Mouse (Mus musculus): Measurements from ENCODE around the gene Cox8b. TPM values are rescaled to one million over a fixed set of nuclear protein-coding genes. Genes with fewer than 3 reads are reported as not detected.

Gene Cox8b
- total RNA-seq, 2 experiments from 2014 or later: not detected

DNA sequence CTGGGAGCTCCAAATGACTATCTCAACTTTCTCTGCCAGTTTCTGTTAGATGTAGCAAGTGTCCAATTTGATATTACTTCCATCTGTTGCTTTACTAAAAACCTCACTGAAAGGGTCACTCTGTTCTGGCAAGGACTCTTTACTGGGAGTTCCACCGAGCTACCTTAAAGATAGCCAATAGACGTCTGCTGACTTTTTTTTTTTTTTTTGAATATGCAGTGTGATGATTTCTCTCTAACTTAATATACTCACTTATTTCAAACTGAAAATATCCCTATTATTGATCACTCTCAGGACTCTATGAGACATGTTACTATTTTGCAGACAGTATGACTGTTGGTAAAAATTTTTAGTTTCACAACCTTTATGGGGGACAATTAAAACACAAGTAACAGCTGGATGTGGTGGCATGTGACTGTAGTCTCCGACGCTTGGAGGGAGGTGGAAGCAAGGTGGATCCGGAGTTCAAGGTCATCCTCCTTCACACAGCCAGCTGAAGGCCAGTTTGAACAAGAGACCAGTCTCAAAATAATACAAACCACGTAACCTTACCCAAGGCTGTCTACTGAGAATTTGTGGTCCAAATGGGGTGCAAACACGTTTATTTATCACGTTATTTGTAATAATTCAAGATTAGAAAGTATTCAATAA, 19.3 kb downstream of the Cox8b start:
- no peak for DNase-seq (ENCODE audit: low spot score in 2 of 2)
- intact Hi-C loops (cut with DNase I): no loop called here

GRCm38 (mm10) chr7:140880419-140880818, 19.8 kb downstream of the Cox8b start:
- DNase-seq (ENCODE audit: low spot score in 2 of 2): no peak

GRCm38 (mm10) chr7:140879355-140879754, 20.9 kb downstream of the Cox8b start:
- DNase-seq (ENCODE audit: low spot score in 2 of 2): no peak
- intact Hi-C loops (cut with DNase I): no loop called here

More at GRCm38 (mm10) chr7:140880419-140880818, 19.8 kb downstream of the Cox8b start:
- intact Hi-C loops (cut with DNase I): no loop called here

DNA sequence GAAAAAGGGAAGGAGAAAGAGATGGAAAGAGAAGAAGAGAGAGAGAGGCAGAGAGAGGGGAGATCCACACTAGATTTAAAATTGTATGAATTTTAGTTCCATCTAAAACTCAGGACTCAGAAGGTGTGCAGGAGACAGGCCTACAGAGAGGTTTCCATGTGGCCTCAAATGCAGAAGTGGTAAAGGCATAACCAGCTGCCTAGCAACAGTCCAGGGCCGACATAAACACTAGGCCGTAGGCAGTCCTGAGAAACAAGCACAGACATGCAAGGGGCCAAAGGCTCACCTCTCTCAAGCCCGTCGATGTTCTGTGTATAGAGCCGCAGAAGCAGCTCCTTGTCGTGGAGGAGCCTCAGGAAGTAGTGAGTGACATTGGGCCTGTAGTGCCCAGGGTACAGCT, 22.9 kb downstream of the Cox8b start:
- DNase-seq (ENCODE audit: low spot score in 2 of 2): no peak
- intact Hi-C loops (cut with DNase I): no loop called here

GRCm38 (mm10) chr7:140874224-140874623, 26.0 kb downstream of the Cox8b start:
- DNase-seq (ENCODE audit: low spot score in 2 of 2): no peak

DNA sequence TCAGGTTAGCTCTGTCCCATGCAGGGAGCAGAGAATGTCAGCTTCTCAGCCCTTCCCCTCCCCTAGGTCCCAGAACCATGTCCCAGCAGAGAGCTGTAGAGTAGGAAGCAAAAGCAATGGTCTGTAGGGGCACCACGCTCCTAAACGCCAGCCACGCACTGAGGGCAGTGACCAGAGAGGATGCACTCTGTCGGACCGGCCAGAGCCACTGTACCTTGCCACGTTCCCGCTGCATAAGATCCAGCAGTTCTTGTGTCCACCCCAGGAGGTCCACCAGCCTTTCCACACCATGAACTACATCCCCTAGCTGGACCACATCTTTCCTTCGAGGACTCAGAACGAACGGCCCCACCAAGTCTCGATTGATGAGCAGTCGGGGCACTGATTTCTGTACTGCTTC, 35.5 kb downstream of the Cox8b start:
- DNase-seq (ENCODE audit: low spot score in 2 of 2): no peak
- intact Hi-C loops (cut with DNase I): no loop called here

More at GRCm38 (mm10) chr7:140874224-140874623, 26.0 kb downstream of the Cox8b start:
- intact Hi-C loops (cut with DNase I): no loop called here

DNA sequence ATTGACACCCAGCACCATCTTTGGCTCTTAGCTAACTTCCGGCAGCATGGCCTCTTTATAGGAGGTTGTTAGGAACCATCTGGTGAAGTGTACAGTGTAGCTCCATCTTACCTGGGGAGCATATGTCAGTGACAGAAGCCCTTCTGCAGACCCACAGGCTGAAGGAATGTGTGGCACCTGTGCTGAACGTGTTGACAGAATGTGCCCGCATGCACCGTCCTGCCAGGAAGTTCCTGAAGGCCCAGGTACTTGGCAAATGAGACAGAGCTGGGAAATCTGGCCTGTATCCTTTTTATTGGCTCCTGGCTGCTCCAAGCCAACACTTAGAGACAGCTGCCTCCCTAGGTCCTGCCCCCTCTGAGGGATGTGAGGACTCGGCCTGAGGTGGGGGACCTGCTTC, 39.5 kb downstream of the Cox8b start:
- DNase-seq (ENCODE audit: low spot score in 2 of 2): no peak
- intact Hi-C loops (cut with DNase I): no loop called here

DNA sequence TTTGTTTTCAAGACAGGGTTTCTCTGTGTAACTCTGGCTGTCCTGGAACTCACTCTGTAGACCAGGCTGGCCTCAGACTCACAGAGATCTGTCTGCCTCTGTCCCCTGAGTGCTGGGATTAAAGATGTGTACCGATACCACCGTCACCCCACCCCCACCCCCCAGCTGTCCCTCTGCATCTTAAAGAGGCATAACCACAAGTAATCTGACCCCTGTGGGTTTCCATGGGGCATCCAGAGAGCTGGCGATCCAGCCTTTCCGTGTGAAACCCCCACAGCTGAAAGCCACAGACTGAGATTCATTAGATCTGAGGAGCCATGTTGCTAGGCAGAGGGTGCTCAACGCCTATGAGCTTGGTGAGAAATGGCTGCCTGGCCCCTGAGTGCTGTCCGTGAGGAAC, 40.2 kb downstream of the Cox8b start:
- intact Hi-C loops (cut with DNase I): loop anchor here (5.0 kb wide), 1 partner anchor 202 kb away; the partner anchor contains the start of gene B4galnt4

GRCm38 (mm10) chr7:140858746-140859145, 41.5 kb downstream of the Cox8b start:
- DNase-seq (ENCODE audit: low spot score in 2 of 2): no peak
- intact Hi-C loops (cut with DNase I): loop anchor here (5.0 kb wide), 1 partner anchor 204 kb away; the partner anchor contains the start of gene B4galnt4

More for the DNA sequence above, 40.2 kb downstream of the Cox8b start:
- DNase-seq (ENCODE audit: low spot score in 2 of 2): no peak

DNA sequence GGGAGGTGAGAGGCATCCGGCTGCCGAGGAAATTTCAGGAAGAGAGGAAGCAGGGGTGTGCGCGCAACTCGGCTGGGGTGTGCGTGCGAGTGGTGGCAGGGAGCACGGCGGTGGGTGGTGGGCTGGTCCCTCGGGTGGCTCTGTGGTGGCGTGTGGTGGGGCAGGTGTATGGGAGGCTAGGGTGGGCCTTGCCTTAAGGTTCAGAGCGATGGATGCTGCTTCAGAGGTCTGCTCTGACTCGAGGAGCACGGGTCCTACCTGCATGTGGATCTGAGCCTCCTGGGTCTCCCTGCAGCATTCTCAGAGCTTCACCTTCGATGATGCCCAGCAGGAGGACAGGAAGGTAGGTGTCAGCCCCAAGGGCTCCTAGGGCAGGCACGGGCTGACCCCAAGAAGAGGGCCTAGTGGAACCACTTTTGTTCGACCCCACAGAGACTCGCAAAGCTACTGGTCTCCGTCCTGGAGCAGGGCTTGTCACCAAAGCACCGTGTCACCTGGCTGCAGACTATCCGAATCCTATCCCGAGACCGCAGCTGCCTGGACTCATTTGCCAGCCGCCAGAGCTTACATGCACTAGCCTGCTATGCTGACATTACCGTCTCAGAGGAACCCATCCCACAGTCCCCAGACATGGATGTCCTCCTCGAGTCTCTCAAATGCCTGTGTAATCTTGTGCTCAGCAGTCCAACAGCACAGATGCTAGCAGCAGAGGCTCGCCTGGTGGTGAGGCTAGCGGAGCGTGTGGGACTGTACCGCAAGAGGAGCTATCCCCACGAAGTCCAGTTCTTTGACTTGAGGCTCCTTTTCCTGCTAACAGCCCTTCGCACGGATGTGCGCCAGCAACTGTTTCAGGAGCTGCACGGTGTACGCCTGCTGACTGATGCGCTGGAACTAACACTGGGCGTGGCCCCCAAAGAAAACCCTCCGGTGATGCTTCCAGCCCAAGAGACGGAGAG, 42.4 kb downstream of the Cox8b start, which contains the start of gene Bet1l:
Bet1l (minus strand) TSS at position 28 of the 956 bp plus-strand sequence.
- intact Hi-C loops (cut with DNase I): loop anchor here (1.0 to 5.0 kb wide), 2 partner anchors 24 to 204 kb away; partner anchors contain the start of genes B4galnt4 and Sirt3
- peak; percentile 35 to 40 for DNase-seq (ENCODE audit: low spot score in 2 of 2)

DNA sequence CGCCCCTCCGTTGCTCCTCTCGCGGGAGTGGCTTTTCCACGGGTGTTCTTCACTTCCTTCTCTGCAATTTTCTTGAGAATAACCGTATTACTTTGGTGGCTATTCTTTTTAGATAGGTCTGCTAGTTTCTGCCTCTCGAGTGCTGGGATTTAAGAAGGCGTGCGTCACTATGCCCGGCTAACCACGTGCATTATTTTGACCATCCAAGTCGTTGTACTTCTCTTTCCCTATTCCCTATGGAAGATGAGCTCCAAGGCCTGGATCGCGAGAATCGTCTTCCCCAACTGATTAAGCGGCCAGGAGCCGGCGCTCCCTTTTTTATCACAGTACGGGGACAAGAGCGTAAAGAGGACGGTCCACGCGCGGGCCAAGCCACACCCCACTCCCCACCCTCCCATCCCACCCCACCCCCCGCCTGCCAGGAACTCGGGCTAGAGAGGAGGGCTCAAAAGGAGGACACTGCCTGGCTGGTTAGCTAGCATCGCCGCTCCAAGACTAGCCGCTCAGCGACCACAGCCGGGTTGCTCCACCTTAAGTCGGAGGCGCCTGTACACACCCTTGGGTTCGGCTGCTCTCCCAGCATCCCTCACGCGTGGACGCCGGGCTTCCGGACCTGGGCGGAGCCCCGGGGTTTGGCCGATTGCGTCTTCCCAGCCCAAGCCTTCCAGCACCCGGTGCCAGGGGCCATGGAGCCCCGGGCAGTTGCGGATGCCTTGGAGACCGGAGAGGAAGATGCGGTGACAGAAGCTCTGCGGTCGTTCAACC, 43.3 kb downstream of the Cox8b start, which contains the start of gene Ric8a:
Ric8a (plus strand) TSS at position 173 of the 765 bp plus-strand sequence.
- DNase-seq (ENCODE audit: low spot score in 2 of 2): peak; percentile 92
- intact Hi-C loops (cut with DNase I): loop anchor here (1.0 to 5.0 kb wide), 2 partner anchors 25 to 205 kb away; partner anchors contain the start of genes B4galnt4 and Sirt3

- intact Hi-C loops (cut with DNase I): loop anchor here (5.0 kb wide), 1 partner anchor 206 kb away; the partner anchor contains the start of gene B4galnt4
Observed at GRCm38 (mm10) chr7:140855860-140856784, 44.1 kb downstream of the Cox8b start, which contains the start of gene Gm45785. Gene Gm45785, minus strand, starts transcription at chr7:140856331.

DNA sequence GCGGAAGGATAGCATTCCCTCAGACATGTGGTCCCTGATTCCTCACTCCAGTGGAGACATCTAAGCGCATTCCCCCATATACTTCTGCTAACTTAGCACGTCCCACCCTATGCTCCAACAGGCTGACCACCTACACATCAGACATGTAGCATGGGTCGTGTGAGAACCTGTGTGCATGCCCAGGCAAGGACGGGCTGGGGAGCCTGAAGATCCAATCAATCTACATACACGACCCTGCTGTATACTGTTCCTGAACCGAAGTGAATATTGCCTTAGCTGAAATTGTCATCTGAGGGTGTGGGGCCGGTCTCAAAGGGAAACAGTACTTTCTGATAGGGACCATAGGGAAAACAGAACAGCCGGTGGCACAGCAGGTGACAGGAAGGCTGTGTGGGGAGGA, 45.1 kb downstream of the Cox8b start:
- intact Hi-C loops (cut with DNase I): loop anchor here (5.0 kb wide), 1 partner anchor 207 kb away; the partner anchor contains the start of gene B4galnt4
- no peak for DNase-seq (ENCODE audit: low spot score in 2 of 2)

More at GRCm38 (mm10) chr7:140855860-140856784, 44.1 kb downstream of the Cox8b start, which contains the start of gene Gm45785:
- peak; percentile 84 to 87 for DNase-seq (ENCODE audit: low spot score in 2 of 2)

- no peak for DNase-seq (ENCODE audit: low spot score in 2 of 2)
- intact Hi-C loops (cut with DNase I): no loop called here
Observed at GRCm38 (mm10) chr7:140854483-140854882, 45.8 kb downstream of the Cox8b start.

DNA sequence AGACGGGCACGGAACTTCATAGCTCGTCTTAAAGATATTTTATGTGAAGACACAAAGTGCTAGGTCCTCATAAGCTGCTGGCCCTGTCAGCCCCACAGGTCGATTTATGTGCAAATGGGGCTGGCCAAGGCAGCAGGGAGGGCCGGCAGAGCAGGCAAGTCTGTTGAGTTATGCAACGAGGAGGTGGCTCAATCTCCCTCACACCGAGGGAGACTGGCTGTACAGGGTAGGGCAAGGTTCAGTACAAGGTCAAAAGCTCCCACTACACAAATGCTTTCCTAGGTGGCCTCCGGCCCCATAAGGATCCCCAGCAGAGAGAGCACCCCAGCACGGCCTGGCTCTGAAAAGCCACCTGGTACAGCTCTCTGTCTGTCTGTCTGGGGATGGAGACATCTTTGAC, 46.9 kb downstream of the Cox8b start:
- DNase-seq (ENCODE audit: low spot score in 2 of 2): no peak
- intact Hi-C loops (cut with DNase I): no loop called here

DNA sequence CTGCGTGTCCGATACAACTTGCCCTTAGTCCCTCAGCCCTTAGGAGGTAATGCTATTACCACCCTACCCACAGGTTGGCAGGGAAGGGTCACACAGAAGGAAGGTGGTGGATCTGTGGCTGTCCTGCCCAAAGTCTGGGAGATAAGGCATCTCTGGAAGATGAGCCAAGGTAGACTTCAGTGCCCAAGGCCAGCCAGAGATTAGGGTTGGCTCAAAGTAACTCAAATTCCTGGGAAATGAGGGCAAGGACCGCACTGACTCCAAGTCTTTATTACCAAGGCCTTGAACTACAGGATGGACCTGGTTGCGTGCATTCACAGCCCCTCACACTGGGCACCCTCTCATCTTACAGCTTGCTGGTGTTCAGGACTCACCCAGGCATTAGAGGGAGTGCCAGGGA, 48.3 kb downstream of the Cox8b start:
- intact Hi-C loops (cut with DNase I): no loop called here
- DNase-seq (ENCODE audit: low spot score in 2 of 2): no peak
